Mouse (Mus musculus) stomach, embryonic 16.5 days (tissue): Measurements from ENCODE around the gene D13Ertd608e. TPM values are rescaled to one million over a fixed set of nuclear protein-coding genes. Genes with fewer than 3 reads are reported as not detected.
"Not testable (repeated sequence)": the region's sequence is repeated elsewhere in the genome, so short reads cannot be mapped to it uniquely, and the experiment has no call there.

ENCODE experiments used
- ATAC-seq: fragments of 200-750 bp; cut with Nextera tagmentation; 2 replicates; pipeline ENCODE4 v1.8.0; 2017; ENCODE audit warnings: moderate number of reproducible peaks, moderate TSS enrichment; ENCODE audit not compliant: insufficient read depth, low FRiP score
- H3K27ac ChIP-seq: fragments of 300-500 bp; sonication (generic); 2 replicates; pipeline ENCODE4 v1.5.1; 2014; ENCODE audit warnings: low read length
- H3K27me3 ChIP-seq: fragments of 300-500 bp; sonication (generic); 2 replicates; pipeline ENCODE4 v1.6.1; 2014; ENCODE audit warnings: low read length, control low read depth, mixed read lengths; ENCODE audit not compliant: control insufficient read depth, insufficient read depth
- H3K36me3 ChIP-seq: fragments of 300-500 bp; sonication (generic); 2 replicates; pipeline ENCODE4 v1.6.1; 2014; ENCODE audit warnings: low read length; ENCODE audit not compliant: control insufficient read depth, insufficient read depth
- H3K4me1 ChIP-seq: fragments of 300-500 bp; sonication (generic); 2 replicates; pipeline ENCODE4 v1.6.1; 2014; ENCODE audit warnings: low read length, control low read depth, mixed read lengths; ENCODE audit not compliant: control insufficient read depth, insufficient read depth
- H3K4me2 ChIP-seq: fragments of 300-500 bp; sonication (generic); 2 replicates; pipeline ENCODE4 v1.6.1; 2014; ENCODE audit warnings: low read depth, low read length, mixed read lengths
- H3K4me3 ChIP-seq: fragments of 300-500 bp; sonication (generic); replicated peaks from 2 replicates; pipeline ENCODE4 v1.5.1; 2014; ENCODE audit warnings: mild to moderate bottlenecking, low read length
- H3K9ac ChIP-seq: fragments of 300-500 bp; sonication (generic); 2 replicates; pipeline ENCODE4 v1.6.1; 2014; ENCODE audit warnings: low read length
- H3K9me3 ChIP-seq: fragments of 300-500 bp; sonication (generic); replicated peaks from 2 replicates; pipeline ENCODE4 v1.6.1; 2016; ENCODE audit warnings: low read length, control low read depth; ENCODE audit not compliant: control insufficient read depth
- WGBS: fragments of 180-500 bp; shearing (Covaris S2); extraction: QIAGEN DNeasy Blood & Tissue Kit; methylation state at CpG from one replicate; pipeline ENCODE4 v1.1.7; 2014; 5-methylcytosine and 5-hydroxymethylcytosine counted together
- polyA plus RNA-seq: library from polyadenylated mRNA; unstranded; fragments of >200 nt; fragmentation: Nextera tagmentation; extraction: Ambion mirVana; gene quantifications from 2 replicates; pipeline ENCODE4 v1.2.1, GENCODE M21; 2015

The D13Ertd608e gene
- polyA plus RNA-seq, 1 experiment from 2014 or later, result not detected

GRCm38 (mm10) chr13:119816798-119817197, 19.0 kb upstream of the D13Ertd608e start:
- Histone ChIP-seq H3K9ac (no peak overlapping the region), H3K36me3 (no peaks in the 10 kb centered on the region), H3K4me2 (no peak overlapping the region), H3K27me3 (no peaks in the 10 kb centered on the region), H3K4me3 (no peak overlapping the region), H3K9me3 (no peaks in the 10 kb centered on the region), H3K4me1 (no peaks in the 10 kb centered on the region), H3K27ac (no peak overlapping the region)
- no peak for ATAC-seq
- WGBS, result 52% methylated on average over 8 of the region's 8 CpGs

- 21% methylated on average over 2 of the region's 2 CpGs for WGBS
- no peak overlapping the region for H3K4me2 ChIP-seq
- H3K36me3 ChIP-seq, result no peaks in the 10 kb centered on the region
- no peaks in the 10 kb centered on the region for H3K4me1 ChIP-seq
- H3K27ac ChIP-seq, result no peak overlapping the region
- H3K4me3 ChIP-seq, result no peak overlapping the region
- ATAC-seq, result no peak
- no peak overlapping the region for H3K9ac ChIP-seq
- H3K27me3 ChIP-seq, result no peaks in the 10 kb centered on the region
- H3K9me3 ChIP-seq, result no peaks in the 10 kb centered on the region
Observed at GRCm38 (mm10) chr13:119817579-119818206, 18.1 kb upstream of the D13Ertd608e start.

- not testable (repeated sequence) for H3K27ac ChIP-seq, ATAC-seq, H3K4me3 ChIP-seq, H3K4me2 ChIP-seq, H3K27me3 ChIP-seq, H3K4me1 ChIP-seq, H3K36me3 ChIP-seq, H3K9me3 ChIP-seq, H3K9ac ChIP-seq
Observed at GRCm38 (mm10) chr13:119830116-119830515, 5.7 kb upstream of the D13Ertd608e start, which contains the start of gene AF067063. AF067063 (minus strand) TSS chr13:119830216.

GRCm38 (mm10) chr13:119836324-119836811, 562 bp downstream of the D13Ertd608e start:
- H3K27me3 ChIP-seq, H3K27ac ChIP-seq, H3K4me1 ChIP-seq, H3K9me3 ChIP-seq, H3K36me3 ChIP-seq, H3K9ac ChIP-seq: not testable (repeated sequence)
- WGBS, result 11% methylated on average over 22 of the region's 23 CpGs
- Histone ChIP-seq H3K4me3 (peak overlapping the region; percentile 27), H3K4me2 (peak overlapping the region; percentile 42)
- ATAC-seq, result 0 out of 2 replicates have a peak, but pooled peaks have one; percentile 19

GRCm38 (mm10) chr13:119837719-119838337, 2.0 kb downstream of the D13Ertd608e start:
- H3K4me3 ChIP-seq, H3K9ac ChIP-seq, H3K36me3 ChIP-seq, H3K27ac ChIP-seq, H3K9me3 ChIP-seq, ATAC-seq, H3K4me1 ChIP-seq, H3K27me3 ChIP-seq, H3K4me2 ChIP-seq: not testable (repeated sequence)
- 4% methylated on average over 14 of the region's 23 CpGs for WGBS

GRCm38 (mm10) chr13:119839982-119840381, 4.2 kb downstream of the D13Ertd608e start:
- not testable (repeated sequence) for ATAC-seq, H3K27ac ChIP-seq
- 30% methylated on average over 6 of the region's 6 CpGs for WGBS

GRCm38 (mm10) chr13:119862399-119862798, 26.6 kb downstream of the D13Ertd608e start:
- not testable (repeated sequence) for H3K4me2 ChIP-seq, H3K27ac ChIP-seq, ATAC-seq, H3K9ac ChIP-seq, H3K4me3 ChIP-seq, H3K27me3 ChIP-seq, H3K36me3 ChIP-seq, H3K4me1 ChIP-seq, H3K9me3 ChIP-seq
- WGBS, result no CpG with 5 or more reads among the region's 6 CpGs

More at GRCm38 (mm10) chr13:119839982-119840381, 4.2 kb downstream of the D13Ertd608e start:
- H3K27me3 ChIP-seq, H3K4me3 ChIP-seq, H3K9me3 ChIP-seq, H3K9ac ChIP-seq, H3K4me2 ChIP-seq, H3K4me1 ChIP-seq, H3K36me3 ChIP-seq: not testable (repeated sequence)

GRCm38 (mm10) chr13:119864395-119864999, 28.7 kb downstream of the D13Ertd608e start:
- ATAC-seq, H3K4me2 ChIP-seq, H3K9me3 ChIP-seq, H3K4me1 ChIP-seq, H3K27ac ChIP-seq, H3K36me3 ChIP-seq, H3K9ac ChIP-seq, H3K4me3 ChIP-seq, H3K27me3 ChIP-seq: not testable (repeated sequence)
- WGBS, result 69% methylated on average over 6 of the region's 7 CpGs

- not testable (repeated sequence) for H3K4me1 ChIP-seq, H3K27ac ChIP-seq, ATAC-seq, H3K9me3 ChIP-seq, H3K36me3 ChIP-seq, H3K9ac ChIP-seq, H3K4me2 ChIP-seq, H3K4me3 ChIP-seq, H3K27me3 ChIP-seq
- WGBS, result 42% methylated on average over 4 of the region's 4 CpGs
Observed at GRCm38 (mm10) chr13:119886896-119887295, 51.1 kb downstream of the D13Ertd608e start.
